Mouse (Mus musculus) urinary bladder, postnatal 10 days (tissue): Measurements from ENCODE around the gene Bloc1s1.

Experiments
- DNase-seq: peaks from one replicate; pipeline ENCODE4 v3.0.0; 2022; ENCODE audit warnings: low spot score

Bloc1s1 gene

GRCm38 (mm10) chr10:128908778-128909448, 14.9 kb downstream of the Bloc1s1 start:
- DNase-seq: no peak

GRCm38 (mm10) chr10:128904812-128905211, 19.0 kb downstream of the Bloc1s1 start:
- DNase-seq: no peak

- no peak for DNase-seq
Observed at GRCm38 (mm10) chr10:128902409-128902988, 21.3 kb downstream of the Bloc1s1 start.

- DNase-seq: no peak
Observed at GRCm38 (mm10) chr10:128901409-128901808, 22.4 kb downstream of the Bloc1s1 start.

- no peak for DNase-seq
Observed at GRCm38 (mm10) chr10:128900698-128901097, 23.1 kb downstream of the Bloc1s1 start, which contains the start of gene Cd63. Cd63 (plus strand) TSS chr10:128900989.

- no peak for DNase-seq
Observed at GRCm38 (mm10) chr10:128899759-128900490, 23.9 kb downstream of the Bloc1s1 start.

GRCm38 (mm10) chr10:128897501-128897900, 26.3 kb downstream of the Bloc1s1 start:
- no peak for DNase-seq

- DNase-seq: no peak
Observed at GRCm38 (mm10) chr10:128896807-128897206, 27.0 kb downstream of the Bloc1s1 start.

- no peak for DNase-seq
Observed at GRCm38 (mm10) chr10:128895952-128896693, 27.7 kb downstream of the Bloc1s1 start.

- no peak for DNase-seq
Observed at GRCm38 (mm10) chr10:128895437-128895836, 28.4 kb downstream of the Bloc1s1 start.

- DNase-seq: no peak
Observed at GRCm38 (mm10) chr10:128892246-128892645, 31.6 kb downstream of the Bloc1s1 start.

- DNase-seq: no peak
Observed at GRCm38 (mm10) chr10:128891296-128892094, 32.3 kb downstream of the Bloc1s1 start, which contains the start of gene Gdf11. Gdf11 (minus strand) TSS chr10:128891718.

- no peak for DNase-seq
Observed at GRCm38 (mm10) chr10:128890383-128891295, 33.2 kb downstream of the Bloc1s1 start.

- no peak for DNase-seq
Observed at GRCm38 (mm10) chr10:128889846-128890245, 34.0 kb downstream of the Bloc1s1 start.

GRCm38 (mm10) chr10:128888941-128889827, 34.7 kb downstream of the Bloc1s1 start:
- DNase-seq: no peak

GRCm38 (mm10) chr10:128882067-128882466, 41.8 kb downstream of the Bloc1s1 start:
- no peak for DNase-seq

GRCm38 (mm10) chr10:128878811-128879210, 45.0 kb downstream of the Bloc1s1 start:
- DNase-seq: no peak

GRCm38 (mm10) chr10:128878291-128878690, 45.5 kb downstream of the Bloc1s1 start:
- no peak for DNase-seq

- no peak for DNase-seq
Observed at GRCm38 (mm10) chr10:128870341-128870740, 53.5 kb downstream of the Bloc1s1 start.
